Mouse (Mus musculus) MEL (cell line): ENCODE measurements at regions not wholly inside any gene's neighbourhood (a gene's known extent, or its start where the extent isn't known, plus 50 kb on each side); places are given as distances from the start of the nearest gene placed in this dataset.

Experiments
- DNase-seq: peaks from one replicate; pipeline ENCODE4 v3.0.0; 2011; ENCODE audit warnings: low read depth, low spot score
- H3K27ac ChIP-seq: 2 replicates; pipeline ENCODE4 v1.5.1; 2012; ENCODE audit warnings: low read depth, mild to moderate bottlenecking, control low read depth, low read length, moderate library complexity; ENCODE audit not compliant: control insufficient read depth
- H3K27me3 ChIP-seq, 2 experiments: fragments of 150-350 bp in 1 of 2; sonication (generic) in 1 of 2; 2 replicates each; pipeline ENCODE4 v1.6.1; 2012; ENCODE audit warnings: low read length in 2 of 2, mild to moderate bottlenecking in 2 of 2, improper control_type of control experiment in 1 of 2, moderate library complexity in 1 of 2; ENCODE audit not compliant: insufficient read depth in 2 of 2, control insufficient read depth in 1 of 2
- H3K36me3 ChIP-seq, 2 experiments: 2 replicates each; pipeline ENCODE4 v1.6.1; 2012 to 2014; ENCODE audit warnings: low read length in 2 of 2, improper control_type of control experiment in 1 of 2, inconsistent platforms in 1 of 2, mild to moderate bottlenecking in 1 of 2; ENCODE audit not compliant: insufficient read depth in 2 of 2, control insufficient read depth in 1 of 2
- H3K4me1 ChIP-seq, 2 experiments: fragments of 150-350 bp in 1 of 2; sonication (generic) in 1 of 2; 2 replicates each; pipeline ENCODE4 v1.6.1; 2012; ENCODE audit warnings: low read length in 2 of 2, improper control_type of control experiment in 1 of 2, mild to moderate bottlenecking in 1 of 2; ENCODE audit not compliant: insufficient read depth in 2 of 2, control insufficient read depth in 1 of 2
- H3K4me3 ChIP-seq, 2 experiments: fragments of 150-350 bp in 1 of 2; sonication (generic) in 1 of 2; 2 replicates each; pipeline ENCODE4 v1.5.1; 2012; ENCODE audit warnings: low read depth in 2 of 2, low read length in 2 of 2, mild to moderate bottlenecking in 2 of 2, moderate library complexity in 2 of 2, control low read depth in 1 of 2, improper control_type of control experiment in 1 of 2; ENCODE audit not compliant: control insufficient read depth in 1 of 2, insufficient read depth in 1 of 2
- H3K79me2 ChIP-seq: 2 replicates; pipeline ENCODE4 v1.6.1; 2012; ENCODE audit warnings: mild to moderate bottlenecking, low read length, moderate library complexity; ENCODE audit not compliant: control insufficient read depth, poor library complexity, insufficient read depth
- H3K9ac ChIP-seq: 2 replicates; pipeline ENCODE4 v1.6.1; 2012; ENCODE audit warnings: low read depth, mild to moderate bottlenecking, control low read depth, low read length, moderate library complexity; ENCODE audit not compliant: control insufficient read depth, poor library complexity, severe bottlenecking
- H3K9me3 ChIP-seq: fragments of 150-350 bp; sonication (generic); replicated peaks from 2 replicates; pipeline ENCODE4 v1.6.1; 2012; ENCODE audit warnings: mild to moderate bottlenecking, low read length, improper control_type of control experiment, moderate library complexity; ENCODE audit not compliant: insufficient read depth
- CHD1 ChIP-seq: IDR thresholded peaks from 2 replicates; pipeline ENCODE4 v1.6.1; 2012; ENCODE audit warnings: low read depth, mild to moderate bottlenecking, inconsistent platforms, low read length, improper control_type of control experiment
- CHD2 ChIP-seq: IDR thresholded peaks from 2 replicates; pipeline ENCODE4 v1.6.1; 2011; ENCODE audit warnings: low read length, improper control_type of control experiment
- CTCF ChIP-seq, 3 experiments: IDR thresholded peaks in 2 of 3; conservative IDR thresholded peaks in 1 of 3; 2 replicates each; pipeline ENCODE4 v1.5.1; 2011 to 2012; ENCODE audit warnings: low read length in 3 of 3, low read depth in 2 of 3, mild to moderate bottlenecking in 2 of 3, improper control_type of control experiment in 1 of 3, inconsistent platforms in 1 of 3, mixed read lengths in 1 of 3, moderate library complexity in 1 of 3; ENCODE audit not compliant: control insufficient read depth in 1 of 3, insufficient read depth in 1 of 3, poor library complexity in 1 of 3, severe bottlenecking in 1 of 3
- EP300 ChIP-seq, 2 experiments: IDR thresholded peaks; 2 replicates each; pipeline ENCODE4 v1.6.1; 2011; ENCODE audit warnings: improper control_type of control experiment in 2 of 2, low read length in 2 of 2, low read depth in 1 of 2, mild to moderate bottlenecking in 1 of 2
- ETS1 ChIP-seq: IDR thresholded peaks from 2 replicates; pipeline ENCODE4 v1.6.1; 2012; ENCODE audit warnings: low read depth, mild to moderate bottlenecking, inconsistent platforms, low read length, improper control_type of control experiment, moderate library complexity
- GATA1 ChIP-seq: IDR thresholded peaks from 2 replicates; pipeline ENCODE4 v1.6.1; 2011; ENCODE audit warnings: low read depth, low read length, improper control_type of control experiment
- HCFC1 ChIP-seq: IDR thresholded peaks from 2 replicates; pipeline ENCODE4 v1.6.1; 2012; ENCODE audit warnings: low read depth, mild to moderate bottlenecking, inconsistent platforms, low read length, improper control_type of control experiment, moderate library complexity
- KAT2A ChIP-seq: conservative IDR thresholded peaks from 2 replicates; pipeline ENCODE4 v1.6.1; 2012; ENCODE audit warnings: low read depth, low read length, improper control_type of control experiment, inconsistent platforms
- MAFK ChIP-seq: IDR thresholded peaks from 2 replicates; pipeline ENCODE4 v1.6.1; 2011; ENCODE audit warnings: low read depth, mild to moderate bottlenecking, low read length, improper control_type of control experiment, borderline replicate concordance
- MAX ChIP-seq: IDR thresholded peaks from 2 replicates; pipeline ENCODE4 v1.6.1; 2011; ENCODE audit warnings: low read length, improper control_type of control experiment
- MAZ ChIP-seq: IDR thresholded peaks from 2 replicates; pipeline ENCODE4 v1.6.1; 2012; ENCODE audit warnings: low read depth, mild to moderate bottlenecking, inconsistent platforms, low read length, improper control_type of control experiment
- MEF2A ChIP-seq: IDR thresholded peaks from 2 replicates; pipeline ENCODE4 v1.6.1; 2014; ENCODE audit warnings: low read depth, mild to moderate bottlenecking, inconsistent platforms, low read length, improper control_type of control experiment; ENCODE audit not compliant: poor library complexity, insufficient replicate concordance, severe bottlenecking; ENCODE audit errors: extremely low read depth
- MYB ChIP-seq: IDR thresholded peaks from 2 replicates; pipeline ENCODE4 v1.6.1; 2011; ENCODE audit warnings: mild to moderate bottlenecking, low read depth, low read length, improper control_type of control experiment
- MYC ChIP-seq: IDR thresholded peaks from 2 replicates; pipeline ENCODE4 v1.6.1; 2011; ENCODE audit warnings: low read depth, mild to moderate bottlenecking, low read length, improper control_type of control experiment, moderate library complexity
- POLR2A ChIP-seq, 2 experiments: IDR thresholded peaks; 2 replicates each; pipeline ENCODE4 v1.6.1; 2011 to 2012; ENCODE audit warnings: low read length in 2 of 2, mild to moderate bottlenecking in 2 of 2, control low read depth in 1 of 2, improper control_type of control experiment in 1 of 2, low read depth in 1 of 2, moderate library complexity in 1 of 2; ENCODE audit not compliant: control insufficient read depth in 1 of 2, insufficient read depth in 1 of 2, poor library complexity in 1 of 2
- POLR2AphosphoS2 ChIP-seq: IDR thresholded peaks from 2 replicates; pipeline ENCODE4 v1.6.1; 2011; ENCODE audit warnings: low read length, improper control_type of control experiment
- SIN3A ChIP-seq: IDR thresholded peaks from 2 replicates; pipeline ENCODE4 v1.6.1; 2012; ENCODE audit warnings: low read length, improper control_type of control experiment, inconsistent platforms
- TBP ChIP-seq: IDR thresholded peaks from 2 replicates; pipeline ENCODE4 v1.8.0; 2011; ENCODE audit warnings: low read depth, low read length, improper control_type of control experiment
- TCF12 ChIP-seq: IDR thresholded peaks from 2 replicates; pipeline ENCODE4 v1.6.1; 2014; ENCODE audit warnings: low read depth, mild to moderate bottlenecking, inconsistent platforms, low read length, improper control_type of control experiment, moderate library complexity
- UBTF ChIP-seq: IDR thresholded peaks from 2 replicates; pipeline ENCODE4 v1.6.1; 2012; ENCODE audit warnings: low read depth, mild to moderate bottlenecking, inconsistent platforms, low read length, improper control_type of control experiment, moderate library complexity, borderline replicate concordance; ENCODE audit not compliant: insufficient read depth
- ZC3H11A ChIP-seq: IDR thresholded peaks from 2 replicates; pipeline ENCODE4 v1.6.1; 2012; ENCODE audit warnings: low read depth, mild to moderate bottlenecking, inconsistent platforms, low read length, improper control_type of control experiment
- ZKSCAN1 ChIP-seq: IDR thresholded peaks from 2 replicates; pipeline ENCODE4 v1.6.1; 2012; ENCODE audit warnings: low read depth, mild to moderate bottlenecking, inconsistent platforms, low read length, improper control_type of control experiment, moderate library complexity
- ZMIZ1 ChIP-seq: IDR thresholded peaks from 2 replicates; pipeline ENCODE4 v1.6.1; 2012; ENCODE audit warnings: low read depth, mild to moderate bottlenecking, inconsistent platforms, low read length, improper control_type of control experiment, moderate library complexity
- ZNF384 ChIP-seq: IDR thresholded peaks from 2 replicates; pipeline ENCODE4 v1.6.1; 2012; ENCODE audit warnings: low read depth, mild to moderate bottlenecking, inconsistent platforms, low read length, improper control_type of control experiment

- H3K27ac ChIP-seq: no peak overlapping the region
- no peak overlapping the region for H3K9ac ChIP-seq
- no peaks in the 10 kb centered on the region for H3K9me3 ChIP-seq
- no peaks in the 10 kb centered on the region for H3K27me3 ChIP-seq
- no peak for TF ChIP-seq ZKSCAN1
- no peak for TF ChIP-seq UBTF
- no peak for TF ChIP-seq POLR2AphosphoS2
- TF ChIP-seq MYC: no peak
- TF ChIP-seq MEF2A: no peak
- no peak for TF ChIP-seq ZC3H11A
- TF ChIP-seq MAFK: no peak
- no peak for TF ChIP-seq TBP
- TF ChIP-seq TCF12: no peak
- no peak for TF ChIP-seq GATA1
- no peak for TF ChIP-seq KAT2A
- TF ChIP-seq POLR2A (IDR thresholded peaks at IDR 0.05; ENCODE audit: control insufficient read depth in 1 of 2, insufficient read depth in 1 of 2, low read depth in 1 of 2, low read length in 2 of 2, poor library complexity in 1 of 2): no peak
- H3K79me2 ChIP-seq: no peaks in the 10 kb centered on the region
- no peak overlapping the region for H3K4me3 ChIP-seq
- no peaks in the 10 kb centered on the region for H3K4me1 ChIP-seq
- DNase-seq: peak; percentile 15
- H3K36me3 ChIP-seq: no peaks in the 10 kb centered on the region
These were observed 484.8 kb downstream of the Pcdh17 start for GRCm38 (mm10) chr14:84928161-84928560.

DNA sequence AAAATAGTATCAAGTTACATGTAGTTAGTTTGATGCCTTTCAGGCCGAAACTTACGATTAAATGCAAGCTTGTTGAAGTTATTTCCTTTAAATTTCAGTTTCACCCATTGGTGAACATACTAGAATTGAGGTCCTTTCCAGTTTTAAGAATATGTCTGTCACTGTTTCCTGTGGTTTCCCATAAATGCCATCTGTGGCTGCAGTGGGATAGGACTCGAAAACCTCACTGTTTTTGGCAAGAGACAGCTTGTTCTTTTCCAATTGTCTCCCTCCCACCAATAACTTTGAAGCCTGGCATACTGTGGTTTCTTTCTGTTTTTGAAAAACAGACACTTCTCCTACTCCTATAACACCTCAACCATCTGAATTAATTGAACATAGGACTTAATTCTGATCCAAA lies 490.7 kb downstream of the Pcdh17 start:
- no peaks in the 10 kb centered on the region for H3K79me2 ChIP-seq
- no peak overlapping the region for H3K9ac ChIP-seq
- H3K36me3 ChIP-seq: no peaks in the 10 kb centered on the region
- no peaks in the 10 kb centered on the region for H3K4me1 ChIP-seq
- H3K27me3 ChIP-seq: no peaks in the 10 kb centered on the region
- H3K4me3 ChIP-seq: no peak overlapping the region
- H3K27ac ChIP-seq: no peak overlapping the region
- no peaks in the 10 kb centered on the region for H3K9me3 ChIP-seq
- DNase-seq: no peak
- TF ChIP-seq CTCF (IDR thresholded peaks at IDR 0.05 in 2 of 3, conservative IDR thresholded peaks at IDR 0.05 in 1 of 3; ENCODE audit: control insufficient read depth in 1 of 3, insufficient read depth in 1 of 3, low read depth in 2 of 3, low read length in 3 of 3, poor library complexity in 1 of 3, severe bottlenecking in 1 of 3) (no peak), ETS1 (no peak), ZNF384 (no peak), ZMIZ1 (no peak), SIN3A (no peak), EP300 (IDR thresholded peaks at IDR 0.05; ENCODE audit: low read depth in 1 of 2, low read length in 2 of 2) (no peak), TBP (no peak), GATA1 (no peak), POLR2A (IDR thresholded peaks at IDR 0.05; ENCODE audit: control insufficient read depth in 1 of 2, insufficient read depth in 1 of 2, low read depth in 1 of 2, low read length in 2 of 2, poor library complexity in 1 of 2) (no peak), HCFC1 (no peak), TCF12 (no peak), CHD2 (no peak), ZKSCAN1 (no peak), UBTF (no peak), MAZ (no peak), CHD1 (no peak), MAX (no peak), POLR2AphosphoS2 (no peak), KAT2A (no peak), MYB (no peak)
